Mouse (Mus musculus) megakaryocyte, embryonic 14.5 days (primary cell): ENCODE data around the gene Nos1ap.

Experiments used
- FLI1 ChIP-seq: IDR thresholded peaks from 2 replicates; pipeline ENCODE4 v1.6.1; 2012; ENCODE audit warnings: low read length, inconsistent platforms, mixed read lengths
- GATA1 ChIP-seq: IDR thresholded peaks from 3 replicates; pipeline ENCODE4 v1.6.1; 2012; ENCODE audit warnings: mixed read lengths, low read length, inconsistent platforms, borderline replicate concordance

DNA sequence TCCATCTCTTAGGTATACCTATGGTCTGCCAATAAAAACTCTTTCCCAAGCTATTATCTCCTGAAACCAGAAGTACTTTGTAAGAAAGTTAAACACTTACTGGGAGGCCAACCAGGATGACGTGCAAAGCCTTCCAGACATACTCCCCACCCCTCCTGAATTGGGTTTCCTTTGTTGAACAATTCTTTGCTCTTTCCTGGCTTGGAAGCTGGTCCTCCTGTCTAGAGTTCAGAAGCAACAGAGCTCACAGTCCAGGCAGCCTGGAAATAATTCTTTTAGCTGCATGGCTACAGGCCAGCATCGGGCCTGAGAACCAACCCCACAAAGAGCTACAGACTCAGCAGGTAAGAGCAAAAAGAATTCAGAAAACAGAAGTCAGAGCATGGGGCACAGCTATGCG, 243.4 kb downstream of the Nos1ap start:
- TF ChIP-seq GATA1 (no peak), FLI1 (no peak)
